Mouse (Mus musculus) kidney, adult 18-20 months (tissue): ENCODE data around the gene Camk2b.
"Not testable (repeated sequence)": the region's sequence is repeated elsewhere in the genome, so short reads cannot be mapped to it uniquely, and the experiment has no call there.

Experiments
- DNase-seq: peaks from one replicate; pipeline ENCODE4 v3.0.0; 2021

Gene Camk2b

GRCm38 (mm10) chr11:5979088-5979487 lies 87.1 kb downstream of the Camk2b start:
- DNase-seq: no peak

- no peak for DNase-seq
Measured at GRCm38 (mm10) chr11:5976106-5976505, 90.1 kb downstream of the Camk2b start.

GRCm38 (mm10) chr11:5975068-5975467 lies 91.1 kb downstream of the Camk2b start:
- no peak for DNase-seq

- DNase-seq: no peak
Measured at GRCm38 (mm10) chr11:5974053-5974452, 92.1 kb downstream of the Camk2b start.

GRCm38 (mm10) chr11:5973151-5973550 lies 93.0 kb downstream of the Camk2b start:
- DNase-seq: no peak

- DNase-seq: no peak
Measured at GRCm38 (mm10) chr11:5971202-5971601, 95.0 kb downstream of the Camk2b start.

- DNase-seq: no peak
Measured at GRCm38 (mm10) chr11:5968223-5968622, 97.9 kb downstream of the Camk2b start.

- DNase-seq: no peak
Measured at GRCm38 (mm10) chr11:5966751-5967150, 99.4 kb downstream of the Camk2b start.

- no peak for DNase-seq
Measured at GRCm38 (mm10) chr11:5965865-5966264, 100.3 kb downstream of the Camk2b start.

- DNase-seq: no peak
Measured at GRCm38 (mm10) chr11:5960051-5960450, 106.1 kb downstream of the Camk2b start.

- DNase-seq: peak; percentile 95
Measured at GRCm38 (mm10) chr11:5955546-5956276, 110.5 kb downstream of the Camk2b start, which contains the start of gene Ykt6. Ykt6 (plus strand) TSS chr11:5955693.

- DNase-seq: no peak
Measured at GRCm38 (mm10) chr11:5954965-5955504, 111.1 kb downstream of the Camk2b start.

- no peak for DNase-seq
Measured at GRCm38 (mm10) chr11:5954435-5954834, 111.7 kb downstream of the Camk2b start.

- peak; percentile 15 for DNase-seq
Measured at GRCm38 (mm10) chr11:5953130-5953765, 112.9 kb downstream of the Camk2b start.

GRCm38 (mm10) chr11:5952501-5952900 lies 113.7 kb downstream of the Camk2b start:
- DNase-seq: peak; percentile 45

- no peak for DNase-seq
Measured at GRCm38 (mm10) chr11:5949586-5950352, 116.4 kb downstream of the Camk2b start, which contains the start of gene Gck. Gck (minus strand) TSS chr11:5950081.

GRCm38 (mm10) chr11:5948546-5949250 lies 117.5 kb downstream of the Camk2b start:
- DNase-seq: no peak

- no peak for DNase-seq
Measured at GRCm38 (mm10) chr11:5947796-5948195, 118.4 kb downstream of the Camk2b start.

GRCm38 (mm10) chr11:5945096-5945495 lies 121.1 kb downstream of the Camk2b start:
- no peak for DNase-seq

- DNase-seq: no peak
Measured at GRCm38 (mm10) chr11:5942966-5943365, 123.2 kb downstream of the Camk2b start.

GRCm38 (mm10) chr11:5934531-5934930 lies 131.6 kb downstream of the Camk2b start:
- not testable (repeated sequence) for DNase-seq

- DNase-seq: peak; percentile 12
Measured at GRCm38 (mm10) chr11:5931947-5932346, 134.2 kb downstream of the Camk2b start.

- DNase-seq: no peak
Measured at GRCm38 (mm10) chr11:5930578-5930977, 135.6 kb downstream of the Camk2b start.
